Mouse (Mus musculus): Measurements from ENCODE around the gene Csrnp2. TPM values are rescaled to one million over a fixed set of nuclear protein-coding genes. Genes with fewer than 3 reads are reported as not detected.
"Not testable (repeated sequence)": the region's sequence is repeated elsewhere in the genome, so short reads cannot be mapped to it uniquely, and the experiment has no call there.

Csrnp2 gene
- 1 to 10 TPM; 2.5 to 3.0 TPM for total RNA-seq (2021)

DNA sequence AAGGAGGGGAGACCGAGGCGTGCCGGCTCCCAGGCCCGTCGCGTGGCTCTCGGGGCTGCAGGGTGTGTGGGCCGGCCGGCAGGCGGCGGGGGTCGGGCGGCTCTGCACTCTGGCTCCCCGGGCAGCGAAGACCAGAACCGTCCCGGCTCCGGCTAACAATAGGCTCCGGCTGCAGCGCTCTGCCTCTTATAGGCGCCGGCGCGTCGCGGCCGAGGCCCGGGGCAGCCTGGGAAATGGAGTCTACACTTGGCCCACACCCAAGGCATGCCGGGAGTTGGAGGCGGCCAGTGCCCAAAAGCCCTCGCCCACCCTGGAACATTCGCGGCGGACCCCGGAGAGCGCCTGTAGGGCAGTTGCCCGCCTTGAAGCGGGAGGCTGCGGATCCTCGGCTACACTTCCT, at the start of gene Csrnp2:
Gene Csrnp2, minus strand, starts transcription at position 387 of the 400 bp plus-strand sequence.
- intact Hi-C loops (cut with DNase I), result loop anchor here (2.0 kb wide), 1 partner anchor 26 kb away; the partner anchor contains the start of gene Letmd1
- DNase-seq, result peak; percentile 92 to 93

DNA sequence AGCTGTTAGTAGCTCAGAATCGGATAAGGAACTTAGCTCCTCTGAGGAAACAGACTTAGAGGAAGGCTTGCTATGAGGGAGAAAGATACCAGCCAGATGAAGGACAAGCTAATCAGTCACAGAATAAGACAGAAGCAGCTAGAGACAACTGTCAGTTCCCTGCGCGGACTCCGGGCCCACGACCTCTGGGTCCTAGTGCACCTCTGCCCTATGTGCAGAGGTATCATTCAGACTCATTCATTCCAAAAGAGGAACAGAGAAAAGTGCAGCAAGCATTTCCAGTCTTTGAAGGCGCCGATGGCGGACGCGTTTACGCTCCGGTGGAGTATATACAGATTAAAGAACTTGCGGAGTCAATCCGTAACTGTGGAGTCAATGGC, 48.4 kb upstream of the Csrnp2 start:
- intact Hi-C loops (cut with DNase I); DNase-seq: not testable (repeated sequence)

DNA sequence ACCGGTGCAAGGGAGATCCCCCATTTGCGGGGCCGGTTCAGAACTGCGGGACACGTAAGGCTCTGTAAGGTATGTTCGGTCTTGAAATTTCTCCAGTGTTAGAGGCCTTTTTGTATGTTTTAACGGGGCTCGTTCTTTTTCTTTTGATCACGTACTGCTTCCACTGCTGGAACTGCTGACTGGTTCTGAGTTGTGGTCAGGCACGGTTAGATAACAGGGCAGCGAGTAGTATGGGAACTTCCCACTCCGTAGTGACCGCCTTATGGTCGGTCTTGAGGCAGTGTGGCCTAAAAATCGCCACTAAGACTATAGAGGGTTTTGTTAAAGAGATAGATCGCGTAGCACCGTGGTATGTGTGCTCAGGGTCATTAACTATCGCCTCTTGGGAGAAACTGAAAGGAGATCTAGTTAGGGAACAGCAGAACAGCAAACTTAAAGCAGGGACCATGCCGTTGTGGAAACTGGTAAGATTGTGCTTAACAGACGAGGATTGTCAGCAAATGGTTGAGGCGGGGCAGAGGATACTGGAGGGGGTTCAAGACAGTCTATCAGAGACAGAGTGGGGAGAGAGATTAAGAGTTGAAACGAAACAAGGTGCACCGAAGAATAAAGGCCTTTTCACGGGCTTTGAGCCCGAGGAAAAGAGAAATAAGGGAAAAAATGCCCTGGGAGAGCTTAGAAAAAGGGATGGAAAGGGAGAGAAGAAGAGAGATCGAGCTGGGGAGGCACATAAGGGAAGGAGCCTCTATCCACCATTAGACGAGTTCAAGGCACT, 47.8 kb upstream of the Csrnp2 start:
- intact Hi-C loops (cut with DNase I); DNase-seq: not testable (repeated sequence)

DNA sequence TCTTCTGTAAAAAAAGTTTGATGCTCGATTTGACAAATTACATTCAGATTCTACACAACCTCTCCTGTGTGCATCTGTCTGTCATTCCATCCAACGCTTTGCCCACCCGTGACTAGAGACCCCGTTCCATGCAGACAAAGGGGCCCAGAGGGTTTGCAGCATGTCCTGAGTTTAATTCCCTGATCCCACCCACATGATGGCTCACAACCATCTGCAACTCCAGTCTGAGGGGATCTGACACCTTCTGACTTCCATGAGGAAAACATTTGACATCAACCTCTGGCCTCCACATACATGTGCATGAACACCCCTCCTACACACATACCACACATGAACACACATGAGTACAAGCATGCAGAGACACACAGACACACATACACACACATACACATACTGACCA, 46.1 kb upstream of the Csrnp2 start:
- intact Hi-C loops (cut with DNase I), result no loop called here
- no peak for DNase-seq

DNA sequence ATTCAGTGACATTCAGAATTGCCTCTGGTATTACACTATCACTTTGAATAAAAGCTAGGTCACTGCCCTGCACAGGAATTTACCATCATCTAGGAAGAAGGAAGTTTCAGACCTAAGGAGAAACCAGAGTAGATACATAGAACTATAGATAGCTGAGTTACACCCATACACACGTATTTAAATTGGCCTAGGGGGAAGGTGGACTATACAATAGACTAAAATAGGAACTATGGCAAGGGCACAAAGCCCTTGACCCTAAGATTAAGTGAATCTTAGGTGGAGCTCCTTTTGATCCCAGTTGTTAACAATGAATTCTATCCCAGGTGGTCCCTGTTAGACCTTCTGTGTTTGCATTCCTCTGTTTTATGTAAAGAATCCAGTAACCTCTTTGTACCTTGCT, 45.7 kb upstream of the Csrnp2 start:
- DNase-seq; intact Hi-C loops (cut with DNase I): not testable (repeated sequence)

DNA sequence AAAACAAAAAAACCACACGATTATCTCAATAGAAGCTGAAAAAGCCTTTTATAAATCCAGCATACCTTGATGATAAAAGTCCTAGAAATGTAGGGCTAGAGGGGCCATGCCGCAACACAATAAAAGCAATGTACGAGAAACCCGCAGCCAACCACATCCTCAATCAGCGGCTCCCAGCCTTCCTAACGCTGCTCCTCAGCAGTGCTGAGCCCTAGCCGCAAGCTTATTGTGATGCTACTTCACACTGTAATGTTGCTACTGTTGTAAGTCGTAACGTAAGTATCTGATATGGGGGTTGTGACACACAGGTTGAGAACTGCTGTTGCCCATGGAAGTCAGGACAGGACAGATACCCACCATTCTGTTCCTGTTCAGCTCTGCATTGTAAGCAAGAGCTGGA, 44.1 kb upstream of the Csrnp2 start:
- intact Hi-C loops (cut with DNase I), result no loop called here
- no peak for DNase-seq

DNA sequence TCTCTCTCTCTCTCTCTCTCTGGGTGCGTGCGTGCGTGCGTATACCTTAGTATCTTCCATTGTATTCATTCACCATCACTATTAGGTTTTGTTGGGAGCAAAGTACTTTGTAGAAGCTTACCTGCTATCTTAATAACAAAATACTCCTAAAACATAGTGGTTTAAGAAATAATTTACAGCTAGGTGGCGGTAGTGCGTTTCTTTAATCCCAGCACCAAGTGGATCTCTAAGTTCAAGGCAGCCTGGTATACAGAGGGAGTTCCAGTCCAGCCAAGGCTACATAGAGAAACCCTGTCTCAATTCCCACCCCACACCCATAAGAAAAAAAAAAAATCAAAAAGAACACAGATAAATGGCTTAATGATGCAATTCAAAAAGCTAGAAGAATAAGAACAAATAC, 42.6 kb upstream of the Csrnp2 start:
- intact Hi-C loops (cut with DNase I), result loop anchor here (1.0 kb wide), 3 partner anchors 75 to 144 kb away; no protein-coding TSS in a partner anchor
- peak in 1 of 2 experiments; percentile 11 for DNase-seq

DNA sequence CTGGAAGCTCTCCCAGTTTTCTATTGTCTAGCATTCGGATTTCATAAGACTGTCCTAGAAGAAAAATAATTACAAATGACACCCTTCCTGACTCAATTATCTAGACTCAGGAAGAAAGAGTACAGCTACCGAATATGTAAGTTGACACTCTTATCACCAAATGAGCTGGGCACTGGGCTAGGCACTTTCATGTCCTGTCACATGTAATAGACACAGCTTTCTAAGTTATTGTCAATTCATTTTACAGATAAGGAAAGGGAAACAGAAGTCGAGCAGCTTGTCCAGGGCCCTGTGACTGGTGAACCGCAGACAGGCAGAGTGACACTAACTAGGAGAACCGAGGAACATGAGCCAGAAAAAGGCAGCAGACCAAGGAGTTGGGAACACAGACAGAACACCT, 32.6 kb upstream of the Csrnp2 start:
- DNase-seq, result no peak
- intact Hi-C loops (cut with DNase I), result no loop called here

DNA sequence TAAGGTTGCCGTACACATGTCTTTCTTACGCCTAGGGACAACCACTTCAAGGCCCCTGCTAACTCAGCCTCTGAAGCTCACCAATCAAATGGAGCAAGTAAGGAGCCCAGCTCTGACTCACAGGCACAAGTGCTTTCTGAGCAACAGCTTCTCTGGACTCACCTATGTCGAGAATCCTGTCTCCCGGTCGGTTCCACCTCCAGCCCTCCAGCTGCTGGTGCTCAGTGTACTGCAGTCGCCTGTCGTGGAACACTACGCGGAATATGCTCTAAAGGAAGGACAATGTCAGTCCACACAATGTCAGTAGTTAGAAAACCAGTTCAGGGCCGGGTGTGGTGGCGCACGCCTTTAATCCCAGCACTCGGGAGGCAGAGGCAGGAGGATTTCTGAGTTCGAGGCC, 30.1 kb upstream of the Csrnp2 start:
- intact Hi-C loops (cut with DNase I), result no loop called here
- DNase-seq, result no peak

DNA sequence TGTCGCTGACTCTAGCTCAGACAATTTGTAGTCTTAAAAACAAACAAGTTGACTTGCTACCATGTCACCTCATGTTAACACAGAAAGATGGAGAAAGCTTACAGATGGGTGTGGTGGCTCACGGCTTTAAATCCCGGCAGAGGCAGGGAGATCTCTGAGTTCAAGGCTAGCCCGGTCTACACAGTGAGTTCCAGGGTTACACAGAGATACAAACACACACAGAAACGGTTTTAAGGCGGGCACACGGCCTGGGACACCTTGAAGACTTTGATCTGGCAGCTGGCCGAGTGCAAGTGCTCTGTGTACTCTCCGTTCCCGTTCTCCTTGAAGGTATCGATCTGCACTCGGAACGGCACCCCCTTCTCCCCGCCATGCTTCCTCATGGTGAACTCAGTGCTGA, 25.0 kb upstream of the Csrnp2 start:
- intact Hi-C loops (cut with DNase I), result no loop called here
- no peak for DNase-seq

DNA sequence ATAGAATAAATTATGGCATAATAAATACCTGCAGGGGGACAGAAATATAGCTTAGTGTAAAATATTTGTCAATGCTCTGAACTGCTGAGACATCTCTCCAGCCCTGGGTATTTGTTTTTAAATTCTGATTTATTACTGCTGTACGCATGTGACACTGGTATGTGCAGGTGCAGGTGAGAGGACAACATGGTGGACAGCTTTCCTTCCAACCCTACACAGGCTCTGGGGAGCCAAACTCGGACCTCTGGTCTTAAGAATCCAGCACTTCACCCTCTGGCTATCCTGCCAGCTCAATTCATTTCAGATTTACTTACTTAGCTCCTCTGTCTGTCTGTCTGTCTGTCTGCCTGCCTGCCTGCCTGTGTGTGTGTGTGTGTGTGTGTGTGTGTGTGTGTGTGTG, 19.8 kb upstream of the Csrnp2 start:
- no peak for DNase-seq
- intact Hi-C loops (cut with DNase I), result no loop called here

DNA sequence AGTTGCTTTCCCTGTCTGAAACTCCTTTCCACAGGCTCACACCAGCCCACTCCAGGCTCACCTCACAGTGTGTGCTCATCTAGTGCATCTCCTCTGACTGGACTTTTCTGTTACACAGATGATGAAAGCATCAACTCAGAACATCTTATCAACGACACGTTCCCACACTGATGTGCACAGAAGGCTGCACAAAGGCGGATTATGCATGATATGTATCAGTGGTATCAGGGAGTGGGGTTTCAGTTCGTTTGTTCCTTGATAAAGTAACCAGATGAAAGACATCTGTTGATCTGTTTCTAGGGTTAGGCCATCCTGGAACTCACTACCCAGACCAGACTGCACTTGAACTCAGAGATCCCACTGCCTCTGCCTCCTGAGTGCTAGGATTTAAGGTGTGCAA, 18.1 kb upstream of the Csrnp2 start:
- DNase-seq, result no peak
- intact Hi-C loops (cut with DNase I), result no loop called here

DNA sequence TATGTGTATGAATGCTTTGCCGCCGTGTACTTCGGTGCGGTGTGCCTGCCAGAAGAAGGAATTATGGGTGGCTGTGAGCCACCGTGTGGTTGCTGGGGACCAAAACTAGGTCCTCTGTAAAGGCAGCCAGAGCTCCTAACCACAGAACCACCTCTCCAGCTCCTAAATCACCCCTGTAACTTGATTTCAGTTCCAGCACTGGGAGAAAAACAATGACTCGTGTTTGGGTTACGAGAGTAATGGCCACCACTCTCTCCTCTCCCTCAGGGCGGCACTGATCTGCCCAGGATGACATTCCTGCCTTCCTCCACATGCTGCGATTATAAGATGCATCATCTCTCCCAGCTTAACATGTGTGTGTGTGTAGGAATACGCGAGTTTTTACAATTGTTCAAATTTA, 14.8 kb upstream of the Csrnp2 start:
- no peak for DNase-seq
- intact Hi-C loops (cut with DNase I), result no loop called here

DNA sequence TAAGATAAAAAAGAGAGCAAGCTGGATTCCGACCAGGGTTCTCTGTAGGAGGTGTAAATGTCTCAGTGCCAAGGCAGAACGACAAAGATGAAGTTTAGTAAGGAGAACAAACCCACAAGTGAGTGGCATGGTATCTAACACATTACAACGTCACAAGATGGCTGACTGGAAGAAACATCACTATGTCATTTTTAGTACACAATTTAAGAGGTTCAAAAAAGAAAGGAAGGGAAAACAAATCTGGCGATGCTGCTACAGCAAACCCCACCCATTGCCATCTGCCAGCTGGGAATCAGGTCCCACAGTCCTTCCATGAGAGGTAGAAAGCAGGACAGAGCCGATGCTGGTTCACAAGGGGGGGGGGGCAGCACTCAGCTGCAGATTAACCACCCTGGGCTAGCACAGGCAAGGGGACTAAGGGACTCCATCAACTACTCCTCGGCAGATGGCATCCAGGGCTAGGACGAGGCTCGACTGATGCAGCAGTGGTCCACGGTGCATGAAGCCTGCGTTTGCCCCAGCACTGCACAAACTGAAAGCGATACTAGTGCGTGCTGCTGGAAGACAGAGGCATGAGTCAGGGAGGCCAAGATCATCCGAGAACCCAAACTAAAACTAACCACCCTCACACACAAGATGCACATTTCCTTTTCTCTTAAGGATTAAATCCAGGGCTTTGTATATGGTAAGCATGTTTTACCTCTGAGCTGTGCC, 13.3 kb upstream of the Csrnp2 start:
- DNase-seq, result no peak

DNA sequence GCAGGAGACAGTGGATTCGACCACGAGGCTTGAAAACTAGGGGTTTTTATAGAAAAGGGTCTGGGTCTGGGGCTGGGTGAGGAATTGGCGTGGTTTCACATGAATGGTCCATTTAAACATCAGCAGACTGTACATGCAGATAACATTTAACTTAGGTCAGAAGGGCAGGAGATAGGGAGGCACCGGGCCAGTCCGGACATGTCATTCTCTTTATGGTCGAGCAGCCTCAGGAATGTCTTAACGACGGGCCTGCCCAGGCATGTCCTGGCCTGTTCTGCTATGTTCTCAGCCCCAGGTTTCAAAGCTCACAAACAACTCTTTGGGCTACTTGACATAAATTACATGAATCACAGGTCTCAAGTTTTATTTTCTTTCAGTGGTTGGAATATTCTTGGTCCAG, 4.2 kb upstream of the Csrnp2 start:
- DNase-seq; intact Hi-C loops (cut with DNase I): not testable (repeated sequence)

More for the DNA sequence above, 13.3 kb upstream of the Csrnp2 start:
- intact Hi-C loops (cut with DNase I), result no loop called here

DNA sequence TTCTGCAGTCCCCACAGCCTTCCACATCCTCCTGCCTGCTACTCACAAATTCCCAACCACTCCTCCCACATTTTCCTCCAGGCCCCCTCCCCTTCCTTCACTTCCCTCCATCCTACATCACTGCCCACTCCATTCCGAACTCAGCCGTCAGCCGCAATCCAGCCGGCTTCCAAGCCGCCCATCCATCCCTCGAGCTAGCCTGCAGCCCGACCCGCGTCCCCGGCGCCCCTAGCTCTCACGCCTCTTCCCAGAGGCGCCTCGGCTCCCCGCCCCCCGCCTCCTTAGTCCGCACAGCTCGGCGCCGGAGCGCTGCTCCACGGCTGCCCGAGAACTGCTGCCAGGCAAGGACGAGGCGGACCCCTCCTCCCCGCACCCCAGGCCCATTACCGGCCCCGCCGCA, 641 bp downstream of the Csrnp2 start:
- intact Hi-C loops (cut with DNase I), result loop anchor here (2.0 kb wide), 1 partner anchor 26 kb away; the partner anchor contains the start of gene Letmd1
- DNase-seq, result no peak

DNA sequence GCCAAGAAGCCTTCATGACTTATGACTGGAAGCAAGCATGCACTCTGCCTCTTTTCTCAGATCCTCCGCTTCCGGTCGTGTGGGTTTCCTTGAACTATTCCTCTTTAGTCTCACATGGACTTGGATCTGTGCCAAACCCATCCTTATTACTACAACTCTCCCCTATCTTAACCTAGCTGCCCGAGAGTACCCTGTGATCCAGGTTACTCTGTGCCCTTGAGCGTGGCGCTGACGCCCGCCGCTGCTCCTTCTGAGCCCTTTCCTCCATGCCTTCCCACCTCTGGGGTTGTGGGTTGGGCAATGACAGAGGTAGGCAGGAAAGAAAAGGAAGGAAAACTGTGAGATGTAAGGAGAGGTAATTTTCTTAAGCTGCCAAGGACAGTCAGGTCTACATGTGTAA, 3.3 kb downstream of the Csrnp2 start:
- intact Hi-C loops (cut with DNase I), result no loop called here
- DNase-seq, result no peak

DNA sequence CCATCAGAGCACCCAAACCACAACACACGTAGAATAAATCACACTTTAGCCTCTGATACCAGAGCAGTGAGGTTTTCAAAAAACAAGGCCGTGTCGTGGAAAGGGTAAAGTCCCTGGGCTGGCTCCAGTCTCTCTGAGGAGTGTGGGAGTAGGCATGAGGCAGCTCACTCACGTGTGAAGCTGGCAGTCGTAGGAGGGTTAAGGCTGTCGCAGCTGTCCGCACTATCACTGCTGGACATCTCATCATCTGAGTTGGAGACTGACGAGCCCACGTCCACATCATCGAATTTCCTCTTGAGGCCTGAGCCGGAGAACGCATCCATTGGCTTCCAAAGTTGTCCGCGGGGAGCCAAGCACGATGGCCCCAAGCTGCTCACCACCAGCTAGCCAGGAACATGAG, 6.0 kb downstream of the Csrnp2 start:
- intact Hi-C loops (cut with DNase I), result no loop called here
- no peak for DNase-seq

DNA sequence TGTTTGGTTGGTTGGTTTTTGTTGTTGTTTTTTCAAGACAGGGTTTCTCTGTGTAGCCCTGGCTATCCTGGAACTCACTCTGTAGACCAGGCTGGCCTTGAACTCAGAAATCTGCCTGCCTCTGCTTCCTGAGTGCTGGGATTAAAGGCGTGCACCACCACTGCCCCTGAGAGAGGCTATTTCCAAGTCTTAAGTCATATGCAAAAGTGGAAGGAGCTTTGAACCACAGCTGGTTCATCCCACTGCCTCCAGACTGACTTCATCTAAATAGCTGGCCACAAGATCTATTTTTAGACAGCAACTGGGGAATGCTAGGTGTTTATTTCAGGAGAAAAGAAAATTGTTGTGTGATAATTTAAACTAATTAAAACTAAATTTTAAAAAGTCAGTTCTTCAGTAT, 7.0 kb downstream of the Csrnp2 start:
- intact Hi-C loops (cut with DNase I); DNase-seq: not testable (repeated sequence)

DNA sequence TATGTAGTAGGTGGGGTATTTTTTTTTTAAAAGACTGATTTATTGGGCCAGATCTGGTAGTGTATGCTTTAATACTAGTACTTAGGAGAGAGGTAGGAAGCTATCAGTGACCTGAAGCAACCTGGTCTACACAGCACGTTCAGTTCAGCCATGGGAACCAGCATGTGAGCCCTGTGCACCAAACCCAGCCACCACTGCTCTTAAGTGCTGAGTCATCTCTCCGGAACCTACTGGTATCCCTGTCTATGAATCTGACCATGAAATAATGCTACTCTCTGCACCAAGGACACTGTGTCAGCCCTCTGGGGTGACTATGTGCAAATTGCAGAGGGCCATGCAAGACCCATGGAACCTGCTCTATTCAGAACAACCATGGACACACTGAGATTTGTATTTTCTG, 8.2 kb downstream of the Csrnp2 start:
- intact Hi-C loops (cut with DNase I), result no loop called here
- no peak for DNase-seq

DNA sequence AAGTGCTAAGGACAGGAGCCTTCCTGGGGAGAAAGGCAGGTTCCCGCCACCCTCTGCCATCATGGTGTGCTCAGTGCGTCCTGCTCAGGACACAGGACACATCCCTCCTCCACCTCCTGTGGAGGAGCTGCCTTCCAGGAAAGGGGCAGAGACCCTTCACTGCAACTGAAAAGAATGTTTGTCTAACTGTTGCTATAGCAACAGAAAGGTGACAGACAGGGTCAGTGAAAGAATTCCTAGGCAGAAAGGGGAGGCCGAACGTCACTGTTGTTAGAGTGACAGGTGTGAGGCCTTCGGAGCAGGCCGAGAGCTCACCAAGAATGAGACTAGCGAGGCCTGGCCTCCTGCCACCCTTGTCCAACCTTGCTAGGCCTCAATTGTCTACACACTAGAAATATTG, 8.8 kb downstream of the Csrnp2 start:
- intact Hi-C loops (cut with DNase I), result no loop called here

DNA sequence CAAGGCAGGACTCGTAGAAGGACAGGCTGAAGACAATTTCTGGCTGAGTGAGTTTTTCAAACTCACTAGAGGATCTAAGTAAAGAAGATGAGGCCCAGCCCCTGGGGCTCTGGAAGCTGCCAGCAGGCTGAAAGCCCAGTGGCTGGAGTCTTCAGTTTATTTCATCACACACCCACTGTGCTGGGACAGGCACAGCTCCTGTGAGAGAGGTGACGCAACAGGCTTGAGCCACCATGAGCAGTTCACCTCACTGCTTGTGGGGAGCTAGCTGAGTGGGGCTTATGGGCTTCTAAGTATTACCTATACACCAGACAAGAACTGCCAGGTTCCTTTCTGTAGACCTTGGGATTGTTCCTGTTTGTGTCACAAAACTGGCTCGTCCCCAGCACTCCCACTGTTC, 9.7 kb downstream of the Csrnp2 start:
- intact Hi-C loops (cut with DNase I), result no loop called here
- peak in 1 of 2 experiments; percentile 26 for DNase-seq

More for the DNA sequence above, 8.8 kb downstream of the Csrnp2 start:
- DNase-seq, result no peak
